Mouse (Mus musculus): ENCODE results near the gene Arhgef18. TPM values are rescaled to one million over a fixed set of nuclear protein-coding genes. Genes with fewer than 3 reads are reported as not detected.

Arhgef18 gene
- polyA plus RNA-seq, 2 experiments = 9.4 to 23.1 TPM

DNA sequence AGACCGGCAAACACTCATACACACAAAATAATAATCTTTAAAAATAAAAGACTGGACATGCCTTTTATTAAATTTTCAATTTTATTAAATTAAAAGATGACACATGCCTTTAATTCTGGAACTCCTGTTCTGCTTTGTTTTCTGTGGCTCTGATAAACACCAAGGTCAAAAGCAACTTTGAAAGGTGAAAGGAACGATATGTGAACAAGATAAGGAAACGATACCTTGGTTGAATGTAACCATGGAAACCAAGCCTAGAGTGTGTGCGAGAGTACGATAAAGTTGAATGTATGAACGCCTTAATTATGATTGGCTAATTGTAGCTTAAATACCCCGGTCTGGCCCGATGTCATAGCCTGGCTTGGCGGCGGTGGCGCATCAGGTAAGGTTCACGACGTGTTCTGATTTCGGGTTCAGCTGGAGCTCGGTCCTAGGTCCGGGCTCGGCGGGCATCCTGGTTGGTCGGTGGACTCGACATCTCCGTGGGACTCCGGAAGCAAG lies 89.5 kb downstream of the Arhgef18 start:
- ATAC-seq (ENCODE audit: low FRiP score, low read depth) = no peak
- DNase-seq (ENCODE audit: low spot score) = no peak
- Histone ChIP-seq H3K4me1 (ENCODE audit: control insufficient read depth, insufficient read depth, low read length) (no peaks in the 10 kb centered on the region), H3K4me3 (replicated peaks; ENCODE audit: low read length) (no peak overlapping the region), H3K36me3 (ENCODE audit: control insufficient read depth, insufficient read depth, low read length) (no peaks in the 10 kb centered on the region), H3K27ac (replicated peaks; ENCODE audit: low read depth, low read length) (no peak overlapping the region), H3K27me3 (ENCODE audit: control insufficient read depth, insufficient read depth, low read length) (no peaks in the 10 kb centered on the region), H3K9ac (ENCODE audit: low read depth, low read length, severe bottlenecking) (no peak overlapping the region), H3K9me3 (ENCODE audit: control insufficient read depth, low read length) (no peaks in the 10 kb centered on the region), H3K4me2 (replicated peaks; ENCODE audit: low read depth, low read length, severe bottlenecking) (no peak overlapping the region)
- no peak for TF ChIP-seq POLR2A (IDR thresholded peaks at IDR 0.05; ENCODE audit: borderline replicate concordance, extremely low read depth, insufficient read depth, insufficient read length)
- 87% methylated on average over 22 of the region's 22 CpGs for WGBS

DNA sequence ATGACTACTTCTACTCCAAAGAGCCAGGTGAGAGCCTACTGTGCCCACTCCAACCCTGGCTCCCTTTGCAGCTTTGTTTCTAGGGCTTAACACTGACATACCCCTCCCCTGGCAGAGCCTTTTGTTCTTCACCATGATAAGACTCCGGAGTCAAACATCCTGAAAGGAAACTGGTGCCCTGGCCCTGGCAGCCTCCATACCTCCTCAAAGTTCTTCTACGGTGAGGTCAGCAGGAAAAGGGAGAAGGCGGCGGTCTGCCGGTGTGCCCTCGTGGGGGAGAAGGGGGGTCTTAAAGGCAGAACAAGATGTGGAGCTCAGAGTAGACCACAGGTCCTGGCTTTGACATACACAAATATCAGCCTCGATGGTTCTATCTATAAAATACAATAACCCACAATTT lies 90.7 kb downstream of the Arhgef18 start:
- no peak overlapping the region for H3K27ac ChIP-seq (replicated peaks; ENCODE audit: low read depth, low read length)
- no peak for TF ChIP-seq POLR2A (IDR thresholded peaks at IDR 0.05; ENCODE audit: borderline replicate concordance, extremely low read depth, insufficient read depth, insufficient read length)
- DNase-seq (ENCODE audit: low spot score) = no peak
- no peaks in the 10 kb centered on the region for H3K9me3 ChIP-seq (ENCODE audit: control insufficient read depth, low read length)
- H3K4me1 ChIP-seq (ENCODE audit: control insufficient read depth, insufficient read depth, low read length) = no peaks in the 10 kb centered on the region
- H3K36me3 ChIP-seq (ENCODE audit: control insufficient read depth, insufficient read depth, low read length) = no peaks in the 10 kb centered on the region
- 86% methylated on average over 7 of the region's 7 CpGs for WGBS
- no peak for ATAC-seq (ENCODE audit: low FRiP score, low read depth)
- H3K4me2 ChIP-seq (replicated peaks; ENCODE audit: low read depth, low read length, severe bottlenecking) = no peak overlapping the region
- no peaks in the 10 kb centered on the region for H3K27me3 ChIP-seq (ENCODE audit: control insufficient read depth, insufficient read depth, low read length)
- H3K4me3 ChIP-seq (replicated peaks; ENCODE audit: low read length) = no peak overlapping the region
- no peak overlapping the region for H3K9ac ChIP-seq (ENCODE audit: low read depth, low read length, severe bottlenecking)

- no peak overlapping the region for H3K4me2 ChIP-seq (replicated peaks; ENCODE audit: low read depth, low read length, severe bottlenecking)
- WGBS = 23% methylated on average over 5 of the region's 5 CpGs
- H3K9ac ChIP-seq (ENCODE audit: low read depth, low read length, severe bottlenecking) = no peak overlapping the region
- no peak overlapping the region for H3K4me3 ChIP-seq (replicated peaks; ENCODE audit: low read length)
- no peaks in the 10 kb centered on the region for H3K4me1 ChIP-seq (ENCODE audit: control insufficient read depth, insufficient read depth, low read length)
- no peaks in the 10 kb centered on the region for H3K9me3 ChIP-seq (ENCODE audit: control insufficient read depth, low read length)
- no peak for TF ChIP-seq POLR2A (IDR thresholded peaks at IDR 0.05; ENCODE audit: borderline replicate concordance, extremely low read depth, insufficient read depth, insufficient read length)
- no peaks in the 10 kb centered on the region for H3K36me3 ChIP-seq (ENCODE audit: control insufficient read depth, insufficient read depth, low read length)
- H3K27ac ChIP-seq (replicated peaks; ENCODE audit: low read depth, low read length) = no peak overlapping the region
- ATAC-seq (ENCODE audit: low FRiP score, low read depth) (no peak), DNase-seq (ENCODE audit: low spot score) (no peak)
- no peaks in the 10 kb centered on the region for H3K27me3 ChIP-seq (ENCODE audit: control insufficient read depth, insufficient read depth, low read length)
Measured at GRCm38 (mm10) chr8:3485192-3485591, 92.4 kb downstream of the Arhgef18 start.

DNA sequence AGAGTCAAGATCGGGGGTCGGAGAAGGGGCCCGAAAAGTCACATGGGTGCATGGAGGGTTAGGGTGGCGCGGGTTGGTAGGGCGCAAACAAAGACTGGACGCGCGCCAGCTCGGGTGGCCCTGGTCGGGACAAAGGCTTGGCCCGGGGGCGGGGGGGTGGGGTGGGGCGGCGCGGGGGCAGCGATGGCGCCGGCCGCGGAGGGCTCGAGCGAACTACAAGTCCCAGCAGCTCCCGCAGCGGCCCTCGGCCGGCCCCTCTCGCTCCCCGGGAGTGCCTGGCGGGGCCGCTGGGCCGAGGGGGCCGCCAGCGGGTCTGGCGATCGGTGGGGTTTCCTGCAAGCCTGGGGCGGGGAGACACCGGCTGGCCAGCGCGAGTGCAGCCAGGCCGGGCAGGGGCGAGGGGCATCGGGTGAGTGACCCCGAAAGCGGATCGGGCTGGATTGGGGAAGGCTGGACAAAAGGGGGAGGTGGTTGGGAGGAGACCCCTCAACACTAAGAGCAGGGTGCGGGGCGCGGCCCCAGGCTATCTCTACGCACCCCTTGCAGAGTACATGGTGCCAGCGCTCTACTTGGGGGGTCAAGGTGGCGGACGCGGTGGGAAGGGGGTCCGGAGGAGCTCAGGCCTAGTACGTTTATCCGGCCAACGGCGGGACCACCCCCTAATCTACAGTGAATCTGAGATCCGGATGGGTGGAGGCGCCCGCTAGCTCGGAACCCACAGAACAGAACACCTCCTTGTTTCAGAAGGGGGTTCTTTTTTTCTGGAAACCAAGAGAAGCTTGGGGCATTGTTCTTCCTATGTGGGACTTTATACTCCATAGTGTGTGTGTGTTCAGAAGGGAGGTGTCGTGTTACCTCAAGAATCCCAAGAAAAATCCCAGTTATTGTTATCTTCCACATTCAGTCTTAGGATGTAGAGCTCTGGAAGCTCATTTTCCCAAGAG lies 100.4 kb downstream of the Arhgef18 start, which contains the start of gene Zfp358:
TSS of gene Zfp358 (plus strand) at position 238 of the 944 bp plus-strand sequence.
- peaks cover 7% of the 10 kb centered on the region; the same call in 1 of the 2 replicates for H3K9me3 ChIP-seq (ENCODE audit: control insufficient read depth, low read length)
- no peaks in the 10 kb centered on the region for H3K4me1 ChIP-seq (ENCODE audit: control insufficient read depth, insufficient read depth, low read length)
- peak within 1 kb of the TSS; percentile 65 for H3K4me2 ChIP-seq (replicated peaks; ENCODE audit: low read depth, low read length, severe bottlenecking)
- peaks cover 34% of the 10 kb centered on the region for H3K36me3 ChIP-seq (ENCODE audit: control insufficient read depth, insufficient read depth, low read length)
- H3K27me3 ChIP-seq (ENCODE audit: control insufficient read depth, insufficient read depth, low read length) = no peaks in the 10 kb centered on the region
- TF ChIP-seq POLR2A (IDR thresholded peaks at IDR 0.05; ENCODE audit: borderline replicate concordance, extremely low read depth, insufficient read depth, insufficient read length) = peak; percentile 81; the same call in 1 of the 2 replicates
- H3K27ac ChIP-seq (replicated peaks; ENCODE audit: low read depth, low read length) = peak within 1 kb of the TSS; percentile 91
- ATAC-seq (ENCODE audit: low FRiP score, low read depth) (peak; percentile 94), DNase-seq (ENCODE audit: low spot score) (peak; percentile 87)
- WGBS = 1% methylated on average over 34 of the region's 64 CpGs
- peak within 1 kb of the TSS; percentile 99 for H3K9ac ChIP-seq (ENCODE audit: low read depth, low read length, severe bottlenecking)
- H3K4me3 ChIP-seq (replicated peaks; ENCODE audit: low read length) = peak within 1 kb of the TSS; percentile 94

DNA sequence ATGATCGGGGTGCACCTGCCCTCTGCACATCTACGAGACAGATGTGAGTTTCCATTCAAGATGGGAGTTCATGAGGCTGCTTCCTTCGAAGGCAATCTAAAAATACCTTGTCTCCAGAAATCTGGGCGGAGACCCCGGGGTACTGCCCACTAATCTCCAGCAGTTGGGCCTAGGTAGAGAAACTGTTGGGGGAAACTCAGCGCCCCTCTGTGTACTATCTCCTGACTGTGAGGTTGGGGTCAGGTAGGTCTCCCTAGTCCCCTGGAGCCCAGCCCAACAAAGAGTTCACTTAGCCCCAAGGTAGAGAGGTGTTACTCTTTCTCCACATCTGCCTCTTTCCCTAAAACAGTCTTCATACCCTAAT lies 101.0 kb downstream of the Arhgef18 start:
- Histone ChIP-seq H3K36me3 (ENCODE audit: control insufficient read depth, insufficient read depth, low read length) (peaks cover 34% of the 10 kb centered on the region), H3K27ac (replicated peaks; ENCODE audit: low read depth, low read length) (peak overlapping the region; percentile 91), H3K9me3 (ENCODE audit: control insufficient read depth, low read length) (peaks cover 7% of the 10 kb centered on the region; the same call in 1 of the 2 replicates), H3K4me1 (ENCODE audit: control insufficient read depth, insufficient read depth, low read length) (no peaks in the 10 kb centered on the region), H3K27me3 (ENCODE audit: control insufficient read depth, insufficient read depth, low read length) (no peaks in the 10 kb centered on the region), H3K9ac (ENCODE audit: low read depth, low read length, severe bottlenecking) (peak overlapping the region; percentile 99), H3K4me3 (replicated peaks; ENCODE audit: low read length) (peak overlapping the region; percentile 94), H3K4me2 (replicated peaks; ENCODE audit: low read depth, low read length, severe bottlenecking) (peak overlapping the region; percentile 65)
- DNase-seq (ENCODE audit: low spot score) (peak; percentile 27), ATAC-seq (ENCODE audit: low FRiP score, low read depth) (no peak; the same call in 1 of the 2 replicates)
- WGBS = 26% methylated on average over 6 of the region's 6 CpGs
- TF ChIP-seq POLR2A (IDR thresholded peaks at IDR 0.05; ENCODE audit: borderline replicate concordance, extremely low read depth, insufficient read depth, insufficient read length) = no peak
